ENCODE assay signal across 16 mouse cellular contexts in genomic region chr13:47310751-47311202, GRCm38 (mm10).
DNase-seq lines count a peak whose midpoint lies in the region; ATAC-seq lines count a peak whose summit lies in the region.
"Had no signal": no experiment of that assay in that cellular context is flagged by ENCODE, and none has a peak within 500 bp of the region (broad histone marks: within the 10 kb centered on the region; RNA-seq: fewer than 3 reads in every experiment).

No protein-coding gene starts in this region.

- 21% methylated on average over 7 of the region's 7 CpGs for WGBS in forebrain, embryonic 13.5 days
- 62% methylated on average over 7 of the region's 7 CpGs for whole genome bisulfite sequencing in forebrain, embryonic 10.5 days
- 18% methylated on average over 7 of the region's 7 CpGs for WGBS in forebrain, embryonic 15.5 days
- 7% methylated on average over 7 of the region's 7 CpGs for WGBS in neural tube, embryonic 15.5 days

- H3K9ac ChIP-seq in forebrain, embryonic 13.5 days: no peak overlapping the region
- H3K9ac ChIP-seq in forebrain, embryonic 15.5 days (replicated peaks): no peak overlapping the region
- no peak overlapping the region for H3K9ac ChIP-seq in neural tube, embryonic 15.5 days (replicated peaks)
- H3K9ac ChIP-seq: embryonic facial prominence, embryonic 13.5 days; limb, embryonic 15.5 days had no signal

- ATAC-seq in forebrain, embryonic 13.5 days: peak; percentile 83
- ATAC-seq in forebrain, embryonic 15.5 days (replicated peaks): peak; percentile 85
- ATAC-seq in neural tube, embryonic 15.5 days (ENCODE audit: low FRiP score): no peak

- peak overlapping the region; percentile 6; the same call in 1 of the 2 replicates for H3K4me2 ChIP-seq in forebrain, embryonic 13.5 days
- no peak overlapping the region for H3K4me2 ChIP-seq in forebrain, embryonic 15.5 days (replicated peaks)
- peak overlapping the region; percentile 9; the same call in 1 of the 2 replicates for H3K4me2 ChIP-seq in neural tube, embryonic 15.5 days
- H3K4me2 ChIP-seq: embryonic facial prominence, embryonic 13.5 days; limb, embryonic 15.5 days had no signal

- no peak overlapping the region for H3K4me3 ChIP-seq in forebrain, embryonic 13.5 days
- H3K4me3 ChIP-seq in forebrain, embryonic 10.5 days: no peak overlapping the region
- no peak overlapping the region for H3K4me3 ChIP-seq in forebrain, embryonic 15.5 days
- H3K4me3 ChIP-seq in neural tube, embryonic 15.5 days (replicated peaks): no peak overlapping the region
- H3K4me3 ChIP-seq: embryonic facial prominence, embryonic 13.5 days; limb, embryonic 15.5 days; myocyte had no signal

- DNase-seq in forebrain, embryonic 10.5 days (ENCODE audit: extremely low spot score, low spot score): no peak
- DNase-seq in layer of hippocampus, adult 9-11 months: peak; percentile 33
- no peak for DNase-seq in layer of hippocampus, adult 9-10 months (ENCODE audit: low spot score)
- no peak for DNase-seq in urinary bladder, postnatal 36 days (ENCODE audit: low spot score in 2 of 2)
- DNase-seq in urinary bladder, postnatal 14 days (ENCODE audit: low spot score): no peak
- DNase-seq: adrenal gland, postnatal 25 days; cerebellum, adult 11-12 months; kidney, adult 2 months; lung, adult 2 months; thymus, adult 2 months had no signal

- H3K9me3 ChIP-seq in forebrain, embryonic 13.5 days (replicated peaks): no peaks in the 10 kb centered on the region
- H3K9me3 ChIP-seq in forebrain, embryonic 10.5 days: no peaks in the 10 kb centered on the region
- no peaks in the 10 kb centered on the region for H3K9me3 ChIP-seq in forebrain, embryonic 15.5 days
- H3K9me3 ChIP-seq in neural tube, embryonic 15.5 days (replicated peaks): no peaks in the 10 kb centered on the region
- H3K9me3 ChIP-seq: embryonic facial prominence, embryonic 13.5 days; limb, embryonic 15.5 days had no signal

- H3K27me3 ChIP-seq in forebrain, embryonic 13.5 days: no peaks in the 10 kb centered on the region
- no peaks in the 10 kb centered on the region for H3K27me3 ChIP-seq in forebrain, embryonic 10.5 days (ENCODE audit: poor library complexity, severe bottlenecking)
- H3K27me3 ChIP-seq in forebrain, embryonic 15.5 days: no peaks in the 10 kb centered on the region
- H3K27me3 ChIP-seq in neural tube, embryonic 15.5 days (replicated peaks): no peaks in the 10 kb centered on the region
- H3K27me3 ChIP-seq: embryonic facial prominence, embryonic 13.5 days; limb, embryonic 15.5 days had no signal

- peak overlapping the region; percentile 60 for H3K27ac ChIP-seq in forebrain, embryonic 13.5 days
- no peak overlapping the region; the same call in 1 of the 2 replicates for H3K27ac ChIP-seq in forebrain, embryonic 10.5 days
- peak overlapping the region; percentile 66 for H3K27ac ChIP-seq in forebrain, embryonic 15.5 days (replicated peaks)
- H3K27ac ChIP-seq in neural tube, embryonic 15.5 days (replicated peaks): no peak overlapping the region
- H3K27ac ChIP-seq: embryonic facial prominence, embryonic 13.5 days; limb, embryonic 15.5 days had no signal

- H3K36me3 ChIP-seq in forebrain, embryonic 13.5 days (ENCODE audit: poor library complexity, severe bottlenecking): no peaks in the 10 kb centered on the region
- H3K36me3 ChIP-seq in forebrain, embryonic 10.5 days (replicated peaks): no peaks in the 10 kb centered on the region
- no peaks in the 10 kb centered on the region for H3K36me3 ChIP-seq in forebrain, embryonic 15.5 days
- no peaks in the 10 kb centered on the region for H3K36me3 ChIP-seq in neural tube, embryonic 15.5 days
- H3K36me3 ChIP-seq: embryonic facial prominence, embryonic 13.5 days; limb, embryonic 15.5 days had no signal

- peaks cover 12% of the 10 kb centered on the region for H3K4me1 ChIP-seq in forebrain, embryonic 13.5 days
- peaks cover 11% of the 10 kb centered on the region for H3K4me1 ChIP-seq in forebrain, embryonic 10.5 days
- peaks cover 11% of the 10 kb centered on the region for H3K4me1 ChIP-seq in forebrain, embryonic 15.5 days
- H3K4me1 ChIP-seq in neural tube, embryonic 15.5 days: peaks cover 12% of the 10 kb centered on the region
- H3K4me1 ChIP-seq: limb, embryonic 15.5 days had no signal

Comparison
In these comparisons a context has a peak if more than half of its experiments do, and no peak if none do; other contexts are left out.
1. H3K27ac ChIP-seq: peak in forebrain, embryonic 13.5 days (single experiment) and forebrain, embryonic 15.5 days (single experiment); none in forebrain, embryonic 10.5 days (single experiment) and neural tube, embryonic 15.5 days (single experiment).